Mouse (Mus musculus) heart, embryonic 14.5 days (tissue): ENCODE measurements around the gene R3hdm4. TPM values are rescaled to one million over a fixed set of nuclear protein-coding genes. Genes with fewer than 3 reads are reported as not detected.
A peak's percentile ranks its signal among the peaks of the same experiment; 100 is the strongest.

Experiments
- ATAC-seq: fragments of 200-750 bp; cut with Nextera tagmentation; 2 replicates; pipeline ENCODE4 v1.8.0; 2017; ENCODE audit warnings: low read depth, moderate TSS enrichment; ENCODE audit not compliant: insufficient number of reproducible peaks, insufficient read depth, low FRiP score
- H3K27ac ChIP-seq, 2 experiments: fragments of 200-500 bp in 1 of 2; fragments of 300-500 bp in 1 of 2; sonication (generic) in 1 of 2; replicated peaks in 1 of 2; 2 replicates each; pipeline ENCODE4 v1.5.1; 2012 to 2014; ENCODE audit warnings: low read depth in 2 of 2, low read length in 2 of 2, control low read depth in 1 of 2, mild to moderate bottlenecking in 1 of 2, mixed read lengths in 1 of 2; ENCODE audit not compliant: control insufficient read depth in 1 of 2, insufficient read depth in 1 of 2
- H3K27me3 ChIP-seq: fragments of 300-500 bp; sonication (generic); 2 replicates; pipeline ENCODE4 v1.6.1; 2014; ENCODE audit warnings: mild to moderate bottlenecking, low read length, control low read depth; ENCODE audit not compliant: control insufficient read depth, insufficient read depth
- H3K36me3 ChIP-seq: fragments of 300-500 bp; sonication (generic); 2 replicates; pipeline ENCODE4 v1.6.1; 2014; ENCODE audit warnings: mild to moderate bottlenecking, control low read depth, low read length, mixed read lengths; ENCODE audit not compliant: control insufficient read depth, insufficient read depth
- H3K4me1 ChIP-seq, 2 experiments: fragments of 200-500 bp in 1 of 2; fragments of 300-500 bp in 1 of 2; sonication (generic) in 1 of 2; 2 replicates each; pipeline ENCODE4 v1.6.1; 2012 to 2014; ENCODE audit warnings: low read length in 2 of 2, control low read depth in 1 of 2, mixed read lengths in 1 of 2; ENCODE audit not compliant: control insufficient read depth in 2 of 2, insufficient read depth in 2 of 2
- H3K4me2 ChIP-seq: fragments of 300-500 bp; sonication (generic); 2 replicates; pipeline ENCODE4 v1.6.1; 2014; ENCODE audit warnings: mild to moderate bottlenecking, low read length
- H3K4me3 ChIP-seq, 2 experiments: fragments of 200-500 bp in 1 of 2; fragments of 300-500 bp in 1 of 2; sonication (generic) in 1 of 2; 2 replicates each; pipeline ENCODE4 v1.5.1; 2012 to 2014; ENCODE audit warnings: low read length in 2 of 2, mild to moderate bottlenecking in 2 of 2, control low read depth in 1 of 2, low read depth in 1 of 2, moderate library complexity in 1 of 2; ENCODE audit not compliant: control insufficient read depth in 1 of 2, insufficient read depth in 1 of 2
- H3K9ac ChIP-seq: fragments of 300-500 bp; sonication (generic); 2 replicates; pipeline ENCODE4 v1.6.1; 2014; ENCODE audit warnings: mild to moderate bottlenecking, low read length
- H3K9me3 ChIP-seq: fragments of 300-500 bp; sonication (generic); 2 replicates; pipeline ENCODE4 v1.6.1; 2016; ENCODE audit warnings: low read length, control low read depth; ENCODE audit not compliant: control insufficient read depth
- WGBS: fragments of 180-500 bp; shearing (Covaris S2); extraction: QIAGEN DNeasy Blood & Tissue Kit; methylation state at CpG from one replicate; pipeline ENCODE4 v1.1.7; 2014; 5-methylcytosine and 5-hydroxymethylcytosine counted together
- polyA plus RNA-seq: library from polyadenylated mRNA; unstranded; fragments of >200 nt; fragmentation: Nextera tagmentation; extraction: Ambion mirVana; gene quantifications from 2 replicates; pipeline ENCODE4 v1.2.1, GENCODE M21; 2014

The R3hdm4 gene
- polyA plus RNA-seq, 1 experiment from 2014 or later = 96.7 TPM

- no peaks in the 10 kb centered on the region for H3K9me3 ChIP-seq
- H3K4me3 ChIP-seq = no peak overlapping the region
- no peaks in the 10 kb centered on the region for H3K36me3 ChIP-seq
- ATAC-seq = no peak
- H3K9ac ChIP-seq = no peak overlapping the region
- H3K4me2 ChIP-seq = no peak overlapping the region
- no peak overlapping the region for H3K27ac ChIP-seq
- WGBS = 26% methylated on average over 9 of the region's 9 CpGs
- H3K4me1 ChIP-seq = peaks cover 9 to 13% of the 10 kb centered on the region in 2 experiments
- H3K27me3 ChIP-seq = peaks cover 6% of the 10 kb centered on the region; the same call in 1 of the 2 replicates
Measured at GRCm38 (mm10) chr10:79880721-79881120, 40.3 kb downstream of the R3hdm4 start.

GRCm38 (mm10) chr10:79879527-79879926 is 41.5 kb downstream of the R3hdm4 start:
- no peak overlapping the region for H3K4me2 ChIP-seq
- no peak overlapping the region for H3K4me3 ChIP-seq
- peaks cover 9 to 13% of the 10 kb centered on the region in 2 experiments for H3K4me1 ChIP-seq
- no peak overlapping the region for H3K27ac ChIP-seq
- H3K9ac ChIP-seq = 0 out of 2 replicates have a peak overlapping the region, but pooled peaks have one; percentile 38
- 17% methylated on average over 3 of the region's 3 CpGs for WGBS
- no peak for ATAC-seq
- peaks cover 6% of the 10 kb centered on the region; the same call in 1 of the 2 replicates for H3K27me3 ChIP-seq
- H3K36me3 ChIP-seq = no peaks in the 10 kb centered on the region
- no peaks in the 10 kb centered on the region for H3K9me3 ChIP-seq

GRCm38 (mm10) chr10:79877757-79878156 is 43.3 kb downstream of the R3hdm4 start:
- peaks cover 9 to 15% of the 10 kb centered on the region in 2 experiments for H3K4me1 ChIP-seq
- no peak overlapping the region for H3K4me2 ChIP-seq
- WGBS = 57% methylated on average over 12 of the region's 12 CpGs
- no peak overlapping the region for H3K9ac ChIP-seq
- ATAC-seq = no peak
- H3K36me3 ChIP-seq = no peaks in the 10 kb centered on the region
- no peak overlapping the region for H3K4me3 ChIP-seq
- H3K9me3 ChIP-seq = no peaks in the 10 kb centered on the region
- H3K27me3 ChIP-seq = peaks cover 7% of the 10 kb centered on the region
- no peak overlapping the region for H3K27ac ChIP-seq

- ATAC-seq = no peak
- Histone ChIP-seq H3K4me1 (peaks cover 5 to 13% of the 10 kb centered on the region in 2 experiments; a peak in 3 of 4 replicates), H3K27me3 (peaks cover 4% of the 10 kb centered on the region; the same call in 1 of the 2 replicates), H3K4me3 (no peak overlapping the region), H3K36me3 (no peaks in the 10 kb centered on the region), H3K9ac (no peak overlapping the region), H3K9me3 (no peaks in the 10 kb centered on the region), H3K4me2 (no peak overlapping the region), H3K27ac (no peak overlapping the region)
- WGBS = 36% methylated on average over 1 of the region's 1 CpGs
Measured at GRCm38 (mm10) chr10:79877174-79877573, 43.8 kb downstream of the R3hdm4 start.

- under 1% methylated on average over 56 of the region's 57 CpGs for WGBS
Measured at GRCm38 (mm10) chr10:79874290-79874862, 46.6 kb downstream of the R3hdm4 start, which contains the start of the genes Prtn3 and Plppr3. Gene Prtn3 (plus strand): TSS chr10:79874476. Gene Plppr3 (minus strand): TSS chr10:79874634.

GRCm38 (mm10) chr10:79873715-79874289 is 47.2 kb downstream of the R3hdm4 start:
- no peak for ATAC-seq
- peak overlapping the region; percentile 79 for H3K9ac ChIP-seq
- WGBS = 4% methylated on average over 26 of the region's 26 CpGs

More at GRCm38 (mm10) chr10:79874290-79874862, 46.6 kb downstream of the R3hdm4 start, which contains the start of the genes Prtn3 and Plppr3:
- peak within 1 kb of the TSS; percentile 61 to 63 for H3K4me3 ChIP-seq
- H3K27me3 ChIP-seq = peaks cover 4% of the 10 kb centered on the region; the same call in 1 of the 2 replicates
- ATAC-seq = peak; percentile 36; the same call in 1 of the 2 replicates
- H3K9me3 ChIP-seq = no peaks in the 10 kb centered on the region
- H3K27ac ChIP-seq = no peak within 1 kb of the TSS
- H3K4me2 ChIP-seq = peak within 1 kb of the TSS; percentile 99
- peak within 1 kb of the TSS; percentile 79 for H3K9ac ChIP-seq
- no peaks in the 10 kb centered on the region for H3K36me3 ChIP-seq
- peaks cover 0 to 7% of the 10 kb centered on the region in 2 experiments; a peak in 3 of 4 replicates for H3K4me1 ChIP-seq

GRCm38 (mm10) chr10:79873313-79873712 is 47.7 kb downstream of the R3hdm4 start:
- Histone ChIP-seq H3K4me3 (peak overlapping the region; percentile 61 to 63; a peak in 3 of 4 replicates), H3K4me2 (peak overlapping the region; percentile 99), H3K27me3 (peaks cover 4% of the 10 kb centered on the region; the same call in 1 of the 2 replicates), H3K36me3 (no peaks in the 10 kb centered on the region), H3K9me3 (no peaks in the 10 kb centered on the region), H3K9ac (peak overlapping the region; percentile 79), H3K4me1 (peaks cover 0 to 7% of the 10 kb centered on the region in 2 experiments; a peak in 3 of 4 replicates), H3K27ac (no peak overlapping the region)
- WGBS = 11% methylated on average over 6 of the region's 6 CpGs
- no peak for ATAC-seq

More at GRCm38 (mm10) chr10:79873715-79874289, 47.2 kb downstream of the R3hdm4 start:
- Histone ChIP-seq H3K4me3 (peak overlapping the region; percentile 61 to 63), H3K9me3 (no peaks in the 10 kb centered on the region), H3K4me2 (peak overlapping the region; percentile 99), H3K27ac (no peak overlapping the region), H3K27me3 (peaks cover 4% of the 10 kb centered on the region; the same call in 1 of the 2 replicates), H3K36me3 (no peaks in the 10 kb centered on the region), H3K4me1 (peaks cover 0 to 7% of the 10 kb centered on the region in 2 experiments; a peak in 3 of 4 replicates)
